Mouse (Mus musculus): ENCODE measurements around the gene 2310030G06Rik.

2310030G06Rik gene

DNA sequence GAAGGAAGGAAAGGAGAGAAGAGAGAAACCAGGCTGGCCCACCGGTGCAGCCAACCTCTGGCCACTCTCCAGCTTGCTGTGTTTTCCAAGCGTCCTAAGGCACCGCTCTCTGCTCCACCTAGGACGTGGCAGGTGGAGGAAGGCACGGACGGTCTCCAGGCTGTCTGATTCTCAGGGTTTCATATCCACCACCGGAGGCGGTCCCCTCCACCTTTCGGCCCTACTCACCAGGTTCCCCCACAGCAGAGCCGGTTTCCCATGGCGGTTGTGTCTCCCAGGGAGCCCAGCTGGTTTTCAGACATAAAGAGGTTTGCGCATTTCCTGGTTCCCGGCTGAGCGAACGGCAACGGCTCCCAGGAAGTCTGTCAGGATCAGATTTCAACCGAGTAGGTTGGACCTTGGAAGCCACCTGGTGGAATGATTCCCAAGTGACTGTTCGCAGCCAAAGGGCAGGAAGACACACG is at the start of gene 2310030G06Rik:
2310030G06Rik (minus strand) TSS at position 323 of the 464 bp plus-strand sequence.
- no peak for DNase-seq (ENCODE audit: low spot score)

GRCm38 (mm10) chr9:50795266-50795665 is 48.9 kb upstream of the 2310030G06Rik start:
- no peak for DNase-seq (ENCODE audit: low spot score)

DNA sequence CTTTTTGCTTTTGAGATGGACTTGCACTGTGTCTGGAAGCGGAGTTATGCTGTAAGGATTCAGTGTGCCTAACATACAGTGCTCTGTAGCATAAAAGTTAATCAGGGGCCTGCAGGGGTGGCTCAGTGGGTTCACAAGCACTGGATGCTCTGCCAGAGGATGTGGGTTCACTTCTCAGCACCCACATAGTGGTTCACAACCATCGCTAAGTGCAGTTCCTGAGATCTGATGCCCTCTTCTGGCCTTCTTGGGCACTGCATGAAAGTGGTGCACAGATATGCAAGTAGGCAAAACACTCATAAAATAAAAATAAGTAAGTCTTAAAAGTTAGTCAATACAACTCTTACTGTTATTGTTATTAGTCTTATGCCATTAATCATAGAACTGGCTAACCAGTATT is 35.8 kb upstream of the 2310030G06Rik start:
- no peak for DNase-seq (ENCODE audit: low spot score)

DNA sequence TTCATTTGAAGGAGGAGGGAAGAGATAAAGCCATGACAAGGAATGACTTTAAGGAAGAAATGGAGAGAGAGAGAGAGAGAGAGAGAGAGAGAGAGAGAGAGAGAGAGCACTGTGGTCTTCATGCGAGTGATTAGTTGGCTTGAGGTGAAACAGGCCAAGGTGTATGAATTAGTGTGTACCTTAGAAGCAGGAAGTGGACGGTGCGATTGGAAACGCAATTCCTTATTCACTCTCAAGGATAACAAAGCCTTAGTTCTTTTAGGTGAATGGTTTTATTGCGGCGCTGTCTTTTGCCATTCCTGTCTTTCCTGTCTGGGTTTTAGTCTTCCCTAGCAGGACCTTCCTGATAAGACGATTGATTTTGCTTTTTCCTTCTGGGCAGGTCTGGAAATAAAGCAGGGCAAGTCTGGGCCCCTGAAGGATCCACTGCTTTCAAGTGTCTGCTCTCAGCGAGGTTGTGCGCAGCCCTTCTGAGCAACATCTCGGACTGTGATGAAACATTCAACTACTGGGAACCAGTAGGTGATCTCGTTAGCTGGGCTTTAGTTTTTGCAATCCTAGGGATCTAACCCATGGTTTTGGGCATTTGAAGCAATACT is 29.9 kb upstream of the 2310030G06Rik start:
- no peak for DNase-seq (ENCODE audit: low spot score)

- no peak for DNase-seq (ENCODE audit: low spot score)
Observed at GRCm38 (mm10) chr9:50775662-50776126, 29.4 kb upstream of the 2310030G06Rik start.

DNA sequence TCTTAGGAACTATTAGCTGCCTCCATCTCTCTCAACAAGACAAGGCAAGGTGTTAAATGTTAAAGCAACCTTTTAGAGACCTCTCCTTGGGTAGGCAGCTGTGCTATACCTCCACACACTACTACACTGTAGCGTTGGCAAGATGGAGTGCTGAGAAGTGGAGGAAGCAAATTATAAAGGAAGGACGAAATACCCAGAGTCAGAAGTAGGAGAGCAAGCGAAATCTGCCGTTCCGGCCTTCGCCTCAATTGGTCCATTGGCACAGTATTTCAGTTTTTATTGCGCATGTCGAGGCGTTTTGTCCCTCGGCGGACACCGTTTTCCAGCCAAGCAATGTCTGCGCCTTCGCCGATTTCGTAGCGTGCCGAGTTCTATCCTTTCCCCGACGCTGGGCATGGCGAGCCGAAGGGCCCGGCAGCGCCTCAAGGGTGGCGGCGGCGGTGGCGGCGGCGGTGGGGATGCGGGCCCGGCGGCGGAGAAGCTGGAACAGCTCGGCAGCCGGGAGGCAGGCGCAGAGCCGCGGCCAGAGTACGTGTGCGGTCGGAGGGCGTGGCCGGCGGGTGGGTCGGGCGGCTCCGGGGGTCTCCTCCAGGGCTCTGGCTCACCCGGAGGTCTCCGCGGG is 28.8 kb upstream of the 2310030G06Rik start, which contains the start of the genes Alg9 and 1110032A03Rik:
Alg9 (plus strand) TSS at position 29 of the 622 bp plus-strand sequence.
1110032A03Rik (minus strand) TSS at position 530 of the 622 bp plus-strand sequence.
- DNase-seq (ENCODE audit: low spot score): peak; percentile 86

- DNase-seq (ENCODE audit: low spot score): no peak
Observed at GRCm38 (mm10) chr9:50774026-50774462, 27.7 kb upstream of the 2310030G06Rik start.

DNA sequence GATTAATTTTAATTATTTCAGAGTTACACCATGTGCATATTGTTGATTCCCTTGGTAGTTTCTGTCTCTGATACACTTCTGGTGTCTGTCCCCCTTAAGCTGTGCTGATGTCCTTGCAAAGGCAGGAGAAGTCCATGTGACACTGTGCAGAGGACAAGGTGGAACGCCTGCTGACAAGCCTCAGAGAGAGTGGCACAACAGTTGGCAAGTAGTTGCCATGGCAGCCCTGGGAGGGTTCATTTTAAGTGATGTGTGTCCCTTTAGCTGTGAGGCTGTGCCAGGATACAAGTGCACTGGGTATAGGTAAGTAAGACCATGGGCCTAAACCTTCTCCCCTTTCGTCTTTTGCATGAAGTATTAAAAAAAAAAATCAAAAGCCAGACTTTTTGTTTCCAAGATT is 23.7 kb upstream of the 2310030G06Rik start:
- no peak for DNase-seq (ENCODE audit: low spot score)

DNA sequence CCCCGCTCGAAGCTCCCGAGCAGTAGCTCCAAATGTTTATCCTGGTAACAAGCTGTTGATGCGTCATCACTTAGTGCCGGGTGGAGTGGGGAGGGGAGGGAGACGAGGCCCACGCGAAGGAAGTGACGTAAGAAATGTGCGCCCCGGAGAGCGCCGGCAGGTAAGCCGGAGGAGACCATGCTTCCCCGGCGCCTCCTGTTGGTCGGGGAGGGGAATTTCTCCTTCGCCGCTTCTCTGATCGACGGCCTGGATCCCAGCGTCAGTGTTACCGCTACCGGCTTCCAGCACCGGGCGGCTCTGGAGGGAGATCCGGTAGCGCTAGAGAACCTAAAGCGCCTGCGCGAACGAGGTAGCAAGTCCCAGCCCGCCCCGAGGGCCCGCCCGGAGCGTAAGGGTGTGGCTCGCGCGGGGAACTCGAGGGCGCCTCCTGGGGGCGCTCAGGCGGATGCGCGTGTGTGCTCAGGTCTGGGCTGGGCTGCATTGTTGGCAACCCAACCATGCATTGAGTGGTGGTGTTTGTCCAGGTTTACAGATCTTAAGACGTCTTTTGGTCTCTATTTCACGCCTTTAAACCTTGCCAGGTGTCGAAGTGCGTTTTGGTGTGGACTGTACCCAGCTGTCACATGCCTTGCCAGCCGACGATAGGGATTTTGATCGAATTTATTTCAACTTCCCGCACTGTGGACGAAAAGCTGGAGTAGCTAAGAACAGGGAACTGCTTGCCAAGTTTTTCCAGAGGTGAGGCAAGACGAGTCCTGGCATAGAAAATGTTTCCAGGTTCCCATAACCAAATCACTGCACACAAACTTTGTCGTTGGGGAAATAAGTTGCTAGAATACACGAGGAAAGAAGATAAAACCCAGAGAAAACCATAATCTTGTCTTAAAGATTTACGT is 22.0 kb upstream of the 2310030G06Rik start, which contains the start of gene Fdxacb1:
Fdxacb1 (plus strand) TSS at position 130 of the 896 bp plus-strand sequence.
- peak; percentile 98 for DNase-seq (ENCODE audit: low spot score)

DNA sequence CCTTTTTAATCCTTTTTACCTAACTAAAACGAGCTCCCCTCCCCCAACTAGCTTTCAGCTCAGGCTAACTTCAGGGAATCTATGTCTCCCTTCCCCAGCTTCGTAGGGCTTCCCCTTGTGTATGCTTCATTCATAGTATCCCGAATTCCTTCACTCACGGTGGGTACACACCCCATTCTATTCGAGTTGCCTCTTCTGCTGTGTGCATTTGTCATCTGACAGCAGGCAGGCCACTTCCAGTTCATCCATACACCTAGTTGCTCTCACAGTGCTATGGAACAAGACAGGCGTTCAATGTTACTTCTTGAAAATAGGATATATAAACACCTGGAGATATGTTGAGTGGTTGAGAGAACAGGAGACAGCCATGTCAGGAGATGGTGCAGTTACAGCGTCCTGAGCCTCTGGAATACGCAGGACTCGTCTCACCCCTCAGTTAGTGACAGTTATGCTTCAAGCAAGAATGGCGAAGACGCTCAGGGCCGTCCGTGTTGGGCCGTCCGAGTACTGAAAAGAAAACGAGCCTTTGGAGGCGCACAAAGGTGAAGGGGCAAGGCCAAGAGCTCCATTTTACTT is 21.3 kb upstream of the 2310030G06Rik start:
- no peak for DNase-seq (ENCODE audit: low spot score)

DNA sequence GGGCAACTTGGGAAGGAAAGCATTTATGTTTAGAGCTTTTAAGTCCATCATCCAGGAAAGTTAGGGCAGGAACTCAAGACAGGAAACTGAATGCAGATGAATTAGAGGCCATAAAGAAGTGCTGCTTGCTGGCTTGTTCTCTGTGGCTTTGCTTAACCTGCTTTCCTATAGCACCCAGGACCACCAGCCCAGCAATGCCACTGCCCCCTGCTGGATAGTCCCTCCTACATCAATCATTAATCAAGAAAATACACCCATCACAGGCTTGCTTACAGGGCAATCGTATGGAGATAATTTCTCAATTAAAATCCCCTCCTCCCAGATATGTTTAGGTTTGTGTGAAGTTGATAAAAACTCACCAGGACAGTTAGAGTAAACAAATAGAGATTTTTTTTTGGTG is 17.0 kb upstream of the 2310030G06Rik start:
- DNase-seq (ENCODE audit: low spot score): no peak

- DNase-seq (ENCODE audit: low spot score): no peak
Observed at GRCm38 (mm10) chr9:50761520-50762243, 15.3 kb upstream of the 2310030G06Rik start.

DNA sequence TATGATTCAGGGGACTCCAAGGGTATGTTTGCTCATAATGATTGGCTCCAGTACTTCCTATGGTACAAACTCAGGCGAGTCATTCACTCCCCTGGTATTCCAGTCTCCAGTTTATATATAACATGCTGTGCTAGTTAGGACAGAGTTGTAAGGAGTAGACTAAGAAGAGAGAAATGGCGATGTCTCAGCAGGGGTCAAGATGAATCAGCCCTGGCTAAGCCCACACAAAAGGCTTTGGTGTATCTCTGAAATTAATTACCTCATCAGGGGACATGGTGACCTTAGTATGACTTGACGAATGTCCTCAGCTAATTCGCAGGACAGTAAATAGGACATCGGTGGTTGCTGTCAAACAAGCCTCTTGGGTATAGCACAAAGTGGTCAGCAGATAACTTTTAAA is 10.4 kb upstream of the 2310030G06Rik start:
- no peak for DNase-seq (ENCODE audit: low spot score)

GRCm38 (mm10) chr9:50753947-50754346 is 7.6 kb upstream of the 2310030G06Rik start:
- DNase-seq (ENCODE audit: low spot score): no peak

GRCm38 (mm10) chr9:50752784-50753615 is 6.7 kb upstream of the 2310030G06Rik start:
- peak; percentile 80 for DNase-seq (ENCODE audit: low spot score)

- no peak for DNase-seq (ENCODE audit: low spot score)
Observed at GRCm38 (mm10) chr9:50752054-50752602, 5.8 kb upstream of the 2310030G06Rik start, which contains the start of gene Hspb2. Hspb2 (minus strand) TSS chr9:50752354.

GRCm38 (mm10) chr9:50751323-50751722 is 5.0 kb upstream of the 2310030G06Rik start, which contains the start of gene Cryab:
Cryab (plus strand) TSS chr9:50751325.
- no peak for DNase-seq (ENCODE audit: low spot score)

DNA sequence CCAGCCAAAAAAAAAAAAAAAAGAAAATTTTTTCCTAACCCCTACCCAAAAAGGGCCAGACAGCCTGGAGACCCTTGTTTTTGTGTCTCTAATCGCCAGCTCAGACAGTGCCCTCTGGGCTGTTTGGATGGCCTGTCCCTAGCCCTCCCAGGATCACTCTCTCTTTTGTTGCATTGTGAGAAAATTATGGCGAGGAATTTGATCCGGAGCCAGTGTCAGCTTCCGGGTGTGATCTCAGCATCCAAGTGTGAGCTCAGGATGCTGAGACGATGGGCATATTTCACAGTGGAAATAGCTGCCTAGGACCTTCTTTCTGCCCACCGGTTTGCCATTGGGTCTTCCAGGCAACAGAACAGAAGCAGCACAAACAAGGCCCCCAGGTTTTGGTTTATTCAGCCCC is 4.4 kb upstream of the 2310030G06Rik start:
- DNase-seq (ENCODE audit: low spot score): no peak

GRCm38 (mm10) chr9:50745806-50746205 is 530 bp downstream of the 2310030G06Rik start:
- no peak for DNase-seq (ENCODE audit: low spot score)

GRCm38 (mm10) chr9:50742744-50743143 is 3.6 kb downstream of the 2310030G06Rik start:
- DNase-seq (ENCODE audit: low spot score): no peak
